Mouse (Mus musculus): ENCODE measurements around the gene Ncoa1. TPM values are rescaled to one million over a fixed set of nuclear protein-coding genes. Genes with fewer than 3 reads are reported as not detected.

Ncoa1 gene
- polyA plus RNA-seq, 1 experiment from 2014 or later, result 19.4 TPM

DNA sequence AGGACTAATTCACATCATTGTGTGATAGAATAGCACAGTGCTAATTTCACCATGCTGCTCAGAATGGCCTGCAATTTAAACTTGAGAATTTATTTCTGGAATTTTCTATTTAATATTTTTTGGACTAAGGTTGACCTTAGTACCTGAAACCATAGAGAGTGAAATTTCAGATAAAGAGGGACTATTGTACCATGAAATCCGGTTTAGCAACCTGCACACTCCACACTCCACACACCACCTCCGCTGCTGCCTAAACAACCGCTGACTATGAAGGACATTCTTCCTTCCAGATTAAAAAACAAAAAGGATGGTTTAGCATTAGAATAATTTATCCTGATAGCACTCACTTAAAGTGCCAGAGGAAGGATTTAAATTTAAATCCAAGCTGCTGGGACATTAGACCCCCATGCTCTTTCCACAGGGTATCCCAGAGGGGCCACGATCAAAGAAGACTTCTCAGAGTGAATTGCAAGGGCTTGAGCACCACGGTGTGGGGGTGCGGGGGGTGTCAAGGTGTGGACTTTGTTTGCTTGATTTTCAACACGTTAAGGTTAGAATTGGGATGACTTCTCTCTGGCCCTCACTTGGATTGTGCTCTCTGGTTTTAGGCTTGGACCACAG is 29.9 kb upstream of the Ncoa1 start:
- ATAC-seq (ENCODE audit: low FRiP score) (peak; percentile 15; the same call in 1 of the 2 replicates), DNase-seq (ENCODE audit: low spot score) (no peak)
- H3K4me2 ChIP-seq (replicated peaks), result no peak overlapping the region
- H3K27ac ChIP-seq, result no peak overlapping the region
- H3K9ac ChIP-seq, result no peak overlapping the region
- no peaks in the 10 kb centered on the region for H3K9me3 ChIP-seq (ENCODE audit: control insufficient read depth, low read length)
- H3K4me1 ChIP-seq (replicated peaks; ENCODE audit: control insufficient read depth, insufficient read depth, low read length), result peaks cover 6% of the 10 kb centered on the region; the same call in 1 of the 2 replicates
- no peak overlapping the region for H3K4me3 ChIP-seq (replicated peaks; ENCODE audit: low read length)
- H3K36me3 ChIP-seq (replicated peaks; ENCODE audit: control insufficient read depth, insufficient read depth), result no peaks in the 10 kb centered on the region
- H3K27me3 ChIP-seq (ENCODE audit: control insufficient read depth, insufficient read depth, low read length), result no peaks in the 10 kb centered on the region
- WGBS, result 34% methylated on average over 7 of the region's 7 CpGs

- no peak for DNase-seq (ENCODE audit: low spot score)
- H3K27ac ChIP-seq, result no peak overlapping the region
- ATAC-seq (ENCODE audit: low FRiP score), result peak; percentile 38; the same call in 1 of the 2 replicates
- peaks cover 6% of the 10 kb centered on the region; the same call in 1 of the 2 replicates for H3K4me1 ChIP-seq (replicated peaks; ENCODE audit: control insufficient read depth, insufficient read depth, low read length)
- no peaks in the 10 kb centered on the region for H3K36me3 ChIP-seq (replicated peaks; ENCODE audit: control insufficient read depth, insufficient read depth)
- WGBS, result 71% methylated on average over 6 of the region's 6 CpGs
- no peaks in the 10 kb centered on the region for H3K27me3 ChIP-seq (ENCODE audit: control insufficient read depth, insufficient read depth, low read length)
- H3K9me3 ChIP-seq (ENCODE audit: control insufficient read depth, low read length), result no peaks in the 10 kb centered on the region
- no peak overlapping the region for H3K4me2 ChIP-seq (replicated peaks)
- H3K9ac ChIP-seq, result no peak overlapping the region
- no peak overlapping the region for H3K4me3 ChIP-seq (replicated peaks; ENCODE audit: low read length)
These were observed 28.3 kb upstream of the Ncoa1 start for GRCm38 (mm10) chr12:4505298-4505697.

DNA sequence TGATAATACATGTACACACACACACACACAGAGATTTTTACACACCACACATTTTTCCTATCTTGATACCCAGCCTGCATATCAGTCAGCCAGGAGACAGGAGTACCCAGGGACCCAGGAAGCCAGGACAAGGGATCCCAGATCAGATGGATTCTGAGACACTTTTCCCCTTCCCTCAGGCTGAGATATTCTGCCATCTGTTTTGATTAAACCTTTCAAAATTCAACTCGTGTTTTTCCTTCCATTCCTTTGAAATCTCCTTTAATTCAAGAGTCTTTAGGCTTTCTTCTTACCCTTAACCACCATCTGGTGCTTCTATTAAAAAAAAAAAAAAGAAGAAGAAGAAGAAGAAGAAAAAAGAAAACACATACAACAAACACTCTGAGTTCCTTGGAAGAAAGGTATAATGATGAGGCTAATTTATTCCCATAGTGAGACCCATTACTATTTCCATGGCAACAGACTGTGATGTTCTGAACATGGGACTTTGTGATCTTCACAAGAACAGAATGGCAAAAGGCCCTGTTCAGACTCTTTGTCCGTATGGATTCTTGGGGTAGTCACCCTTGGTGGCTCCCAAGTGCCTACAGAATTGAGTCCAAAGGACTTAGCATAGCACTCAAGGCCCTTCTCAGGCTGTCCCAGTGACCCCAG is 26.8 kb upstream of the Ncoa1 start:
- H3K4me2 ChIP-seq (replicated peaks), result no peak overlapping the region
- WGBS, result 26% methylated on average over 2 of the region's 2 CpGs
- no peaks in the 10 kb centered on the region for H3K9me3 ChIP-seq (ENCODE audit: control insufficient read depth, low read length)
- H3K9ac ChIP-seq, result no peak overlapping the region
- DNase-seq (ENCODE audit: low spot score), result no peak
- no peak overlapping the region for H3K4me3 ChIP-seq (replicated peaks; ENCODE audit: low read length)
- peak overlapping the region; percentile 62 for H3K27ac ChIP-seq
- H3K27me3 ChIP-seq (ENCODE audit: control insufficient read depth, insufficient read depth, low read length), result no peaks in the 10 kb centered on the region
- ATAC-seq (ENCODE audit: low FRiP score), result no peak
- H3K4me1 ChIP-seq (replicated peaks; ENCODE audit: control insufficient read depth, insufficient read depth, low read length), result peaks cover 6% of the 10 kb centered on the region; the same call in 1 of the 2 replicates
- H3K36me3 ChIP-seq (replicated peaks; ENCODE audit: control insufficient read depth, insufficient read depth), result no peaks in the 10 kb centered on the region

DNA sequence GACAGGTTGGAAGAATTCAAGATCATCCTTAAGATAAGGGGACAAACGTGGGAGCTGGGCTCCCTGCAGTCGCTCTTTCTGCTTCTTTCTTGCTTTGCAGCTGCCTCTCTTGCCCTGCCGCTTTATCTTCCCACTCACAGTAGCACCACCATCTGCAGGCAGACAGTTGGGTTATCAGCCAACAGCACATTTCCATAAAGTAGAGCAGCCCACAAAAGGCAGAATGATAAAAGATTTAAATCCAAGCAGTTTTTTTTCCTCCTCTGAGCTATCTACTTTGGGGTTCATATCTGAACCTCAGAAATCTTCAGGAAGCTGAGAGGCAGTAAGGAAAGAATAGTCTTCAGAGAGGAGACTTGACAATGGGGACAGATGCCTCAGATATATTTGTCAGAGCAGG is 24.9 kb upstream of the Ncoa1 start:
- H3K27ac ChIP-seq, result no peak overlapping the region
- H3K9me3 ChIP-seq (ENCODE audit: control insufficient read depth, low read length), result no peaks in the 10 kb centered on the region
- DNase-seq (ENCODE audit: low spot score) (no peak), ATAC-seq (ENCODE audit: low FRiP score) (no peak)
- WGBS, result 35% methylated on average over 3 of the region's 3 CpGs
- H3K9ac ChIP-seq, result no peak overlapping the region
- no peaks in the 10 kb centered on the region for H3K27me3 ChIP-seq (ENCODE audit: control insufficient read depth, insufficient read depth, low read length)
- H3K4me1 ChIP-seq (replicated peaks; ENCODE audit: control insufficient read depth, insufficient read depth, low read length), result peaks cover 6% of the 10 kb centered on the region; the same call in 1 of the 2 replicates
- H3K4me3 ChIP-seq (replicated peaks; ENCODE audit: low read length), result no peak overlapping the region
- no peaks in the 10 kb centered on the region for H3K36me3 ChIP-seq (replicated peaks; ENCODE audit: control insufficient read depth, insufficient read depth)
- no peak overlapping the region for H3K4me2 ChIP-seq (replicated peaks)

GRCm38 (mm10) chr12:4500516-4500915 is 23.5 kb upstream of the Ncoa1 start:
- Histone ChIP-seq H3K4me2 (replicated peaks) (no peak overlapping the region), H3K27me3 (ENCODE audit: control insufficient read depth, insufficient read depth, low read length) (no peaks in the 10 kb centered on the region), H3K27ac (no peak overlapping the region), H3K36me3 (replicated peaks; ENCODE audit: control insufficient read depth, insufficient read depth) (no peaks in the 10 kb centered on the region), H3K4me3 (replicated peaks; ENCODE audit: low read length) (no peak overlapping the region), H3K9me3 (ENCODE audit: control insufficient read depth, low read length) (no peaks in the 10 kb centered on the region), H3K9ac (no peak overlapping the region), H3K4me1 (replicated peaks; ENCODE audit: control insufficient read depth, insufficient read depth, low read length) (peaks cover 6% of the 10 kb centered on the region; the same call in 1 of the 2 replicates)
- ATAC-seq (ENCODE audit: low FRiP score) (no peak), DNase-seq (ENCODE audit: low spot score) (no peak)
- 97% methylated on average over 4 of the region's 4 CpGs for WGBS

- 86% methylated on average over 3 of the region's 3 CpGs for WGBS
- Histone ChIP-seq H3K9me3 (ENCODE audit: control insufficient read depth, low read length) (no peaks in the 10 kb centered on the region), H3K9ac (no peak overlapping the region), H3K27me3 (ENCODE audit: control insufficient read depth, insufficient read depth, low read length) (no peaks in the 10 kb centered on the region), H3K27ac (no peak overlapping the region), H3K4me3 (replicated peaks; ENCODE audit: low read length) (no peak overlapping the region), H3K4me1 (replicated peaks; ENCODE audit: control insufficient read depth, insufficient read depth, low read length) (peaks cover 6% of the 10 kb centered on the region; the same call in 1 of the 2 replicates), H3K36me3 (replicated peaks; ENCODE audit: control insufficient read depth, insufficient read depth) (no peaks in the 10 kb centered on the region), H3K4me2 (replicated peaks) (no peak overlapping the region)
- ATAC-seq (ENCODE audit: low FRiP score) (no peak), DNase-seq (ENCODE audit: low spot score) (no peak)
These were observed 22.7 kb upstream of the Ncoa1 start for GRCm38 (mm10) chr12:4499651-4500175.

DNA sequence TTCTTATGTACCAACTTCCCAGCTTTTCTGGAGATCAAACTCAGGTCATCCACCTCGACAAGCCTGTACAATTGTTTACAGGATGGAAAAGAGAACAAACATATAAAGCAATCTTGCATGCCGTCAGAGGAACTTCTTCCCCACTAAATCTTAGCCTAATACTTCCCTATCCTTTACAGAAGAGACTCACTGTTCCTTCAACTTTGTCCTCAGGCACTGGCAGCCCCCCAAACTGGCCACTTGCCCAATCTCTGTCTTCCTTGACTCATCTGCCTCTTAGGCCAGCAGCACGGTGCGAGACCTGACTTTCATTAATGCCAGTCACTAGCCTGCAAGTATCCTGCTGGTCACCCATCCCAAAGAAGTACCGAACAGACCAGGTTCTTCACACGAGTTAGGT is 11.4 kb upstream of the Ncoa1 start:
- ATAC-seq (ENCODE audit: low FRiP score), result no peak
- H3K27me3 ChIP-seq (ENCODE audit: control insufficient read depth, insufficient read depth, low read length), result no peaks in the 10 kb centered on the region
- H3K4me2 ChIP-seq (replicated peaks), result no peak overlapping the region
- H3K9ac ChIP-seq, result no peak overlapping the region
- DNase-seq (ENCODE audit: low spot score), result no peak
- no peaks in the 10 kb centered on the region for H3K9me3 ChIP-seq (ENCODE audit: control insufficient read depth, low read length)
- H3K27ac ChIP-seq, result no peak overlapping the region
- 75% methylated on average over 6 of the region's 6 CpGs for WGBS
- H3K4me1 ChIP-seq (replicated peaks; ENCODE audit: control insufficient read depth, insufficient read depth, low read length), result no peaks in the 10 kb centered on the region
- no peaks in the 10 kb centered on the region for H3K36me3 ChIP-seq (replicated peaks; ENCODE audit: control insufficient read depth, insufficient read depth)
- no peak overlapping the region for H3K4me3 ChIP-seq (replicated peaks; ENCODE audit: low read length)

DNA sequence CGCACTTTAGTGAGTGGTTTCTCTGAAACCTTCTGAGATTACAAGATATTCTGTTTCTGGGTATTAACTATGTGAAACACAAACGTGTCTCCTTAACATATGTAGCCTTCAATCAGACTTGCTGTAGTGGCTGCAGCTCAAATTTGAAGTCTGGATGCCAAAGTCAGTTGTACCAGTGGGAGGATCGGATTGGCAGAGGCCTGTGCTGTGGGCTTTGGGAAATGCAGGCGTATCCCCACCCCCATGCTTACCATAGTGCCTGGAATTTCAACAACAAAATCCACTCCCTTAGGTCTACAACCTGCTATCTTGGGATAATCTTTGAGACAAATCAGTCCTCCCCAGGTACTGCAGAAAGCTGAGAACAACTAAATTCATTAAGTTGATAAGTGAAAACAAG is 6.4 kb upstream of the Ncoa1 start:
- H3K36me3 ChIP-seq (replicated peaks; ENCODE audit: control insufficient read depth, insufficient read depth), result no peaks in the 10 kb centered on the region
- H3K27ac ChIP-seq, result no peak overlapping the region
- no peak overlapping the region for H3K4me2 ChIP-seq (replicated peaks)
- WGBS, result 79% methylated on average over 4 of the region's 4 CpGs
- no peak overlapping the region for H3K9ac ChIP-seq
- no peaks in the 10 kb centered on the region for H3K27me3 ChIP-seq (ENCODE audit: control insufficient read depth, insufficient read depth, low read length)
- no peaks in the 10 kb centered on the region for H3K9me3 ChIP-seq (ENCODE audit: control insufficient read depth, low read length)
- ATAC-seq (ENCODE audit: low FRiP score) (no peak), DNase-seq (ENCODE audit: low spot score) (no peak)
- no peak overlapping the region for H3K4me3 ChIP-seq (replicated peaks; ENCODE audit: low read length)
- H3K4me1 ChIP-seq (replicated peaks; ENCODE audit: control insufficient read depth, insufficient read depth, low read length), result no peaks in the 10 kb centered on the region

DNA sequence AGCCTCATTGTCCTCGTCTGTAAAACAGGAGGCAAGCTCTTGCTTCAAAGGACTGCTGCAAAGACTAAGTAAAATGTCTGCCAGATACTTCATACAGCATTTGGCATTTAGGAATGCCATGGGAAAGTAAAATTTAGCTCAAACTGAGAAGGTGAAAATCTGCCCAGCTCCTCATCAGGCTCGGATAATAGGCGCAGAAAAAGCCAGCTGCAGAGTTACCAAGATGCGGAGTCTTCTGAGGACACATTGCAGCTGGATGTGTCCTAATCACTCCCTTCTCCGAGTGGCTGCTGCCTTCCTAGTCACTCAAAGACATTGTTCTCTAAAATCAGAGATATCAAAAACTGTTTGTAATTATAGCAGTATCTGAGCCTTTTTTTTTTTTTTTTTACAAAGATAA is 4.7 kb upstream of the Ncoa1 start:
- no peaks in the 10 kb centered on the region for H3K9me3 ChIP-seq (ENCODE audit: control insufficient read depth, low read length)
- WGBS, result 70% methylated on average over 5 of the region's 5 CpGs
- no peaks in the 10 kb centered on the region for H3K4me1 ChIP-seq (replicated peaks; ENCODE audit: control insufficient read depth, insufficient read depth, low read length)
- no peaks in the 10 kb centered on the region for H3K27me3 ChIP-seq (ENCODE audit: control insufficient read depth, insufficient read depth, low read length)
- no peaks in the 10 kb centered on the region for H3K36me3 ChIP-seq (replicated peaks; ENCODE audit: control insufficient read depth, insufficient read depth)
- H3K27ac ChIP-seq, result no peak overlapping the region
- ATAC-seq (ENCODE audit: low FRiP score) (no peak), DNase-seq (ENCODE audit: low spot score) (no peak)
- no peak overlapping the region for H3K9ac ChIP-seq
- H3K4me2 ChIP-seq (replicated peaks), result no peak overlapping the region
- no peak overlapping the region for H3K4me3 ChIP-seq (replicated peaks; ENCODE audit: low read length)
